In genomic region chr8:80056331-80057070, GRCm38 (mm10) we compare ENCODE assay signal across 9 mouse cellular contexts. TPM values are rescaled to one million over a fixed set of nuclear protein-coding genes. Genes with fewer than 3 reads are reported as not detected.
DNase-seq lines count a peak whose midpoint lies in the region; ATAC-seq and TF ChIP-seq lines count a peak whose summit lies in the region.
"Had no signal": no experiment of that assay in that cellular context is flagged by ENCODE, and none has a peak within 500 bp of the region (broad histone marks: within the 10 kb centered on the region; RNA-seq: fewer than 3 reads in every experiment).

No protein-coding gene starts in this region.

- H3K27me3 ChIP-seq in heart, embryonic 13.5 days (replicated peaks), result peaks cover 66% of the 10 kb centered on the region
- peaks cover 87% of the 10 kb centered on the region for H3K27me3 ChIP-seq in hindbrain, embryonic 13.5 days
- peaks cover 22% of the 10 kb centered on the region for H3K27me3 ChIP-seq in midbrain, embryonic 11.5 days (ENCODE audit: control insufficient read depth, insufficient read depth, low read length)

- WGBS in heart, embryonic 13.5 days, result 13% methylated on average over 13 of the region's 13 CpGs
- 6% methylated on average over 13 of the region's 13 CpGs for WGBS in hindbrain, embryonic 13.5 days
- WGBS in midbrain, embryonic 11.5 days, result 5% methylated on average over 13 of the region's 13 CpGs

- peaks cover 10% of the 10 kb centered on the region for H3K4me1 ChIP-seq in heart, embryonic 13.5 days
- peaks cover 4% of the 10 kb centered on the region in 2 experiments; a peak in 2 of 4 replicates for H3K4me1 ChIP-seq in ES-E14 (ENCODE audit: control insufficient read depth in 2 of 2, insufficient read depth in 2 of 2, low read length in 2 of 2, poor library complexity in 1 of 2)
- peaks cover 33% of the 10 kb centered on the region for H3K4me1 ChIP-seq in hindbrain, embryonic 13.5 days (replicated peaks)
- H3K4me1 ChIP-seq in midbrain, embryonic 11.5 days (ENCODE audit: control insufficient read depth, insufficient read depth, low read length), result peaks cover 26% of the 10 kb centered on the region

- no peaks in the 10 kb centered on the region for H3K36me3 ChIP-seq in heart, embryonic 13.5 days
- no peaks in the 10 kb centered on the region for H3K36me3 ChIP-seq in ES-E14 (ENCODE audit: control insufficient read depth, insufficient read depth, low read length, poor library complexity, severe bottlenecking)
- H3K36me3 ChIP-seq in hindbrain, embryonic 13.5 days, result no peaks in the 10 kb centered on the region
- no peaks in the 10 kb centered on the region for H3K36me3 ChIP-seq in midbrain, embryonic 11.5 days (ENCODE audit: control insufficient read depth, insufficient read depth, low read length)

- in situ Hi-C loops in ES-E14 (cut with MboI; ENCODE audit: low sequenced_read_pairs in 2 of 2, unreplicated experiment in 2 of 2), result no loop called here

- no peak overlapping the region for H3K9ac ChIP-seq in heart, embryonic 13.5 days
- H3K9ac ChIP-seq in ES-E14 (ENCODE audit: insufficient read depth, low read depth, low read length, poor library complexity, severe bottlenecking), result no peak overlapping the region
- no peak overlapping the region for H3K9ac ChIP-seq in hindbrain, embryonic 13.5 days
- peak overlapping the region; percentile 51; the same call in 1 of the 2 replicates for H3K9ac ChIP-seq in midbrain, embryonic 11.5 days (ENCODE audit: low read length)

- peak overlapping the region; percentile 64 for H3K4me3 ChIP-seq in heart, embryonic 13.5 days
- peak overlapping the region; percentile 54 to 76; a peak in 2 of 4 replicates for H3K4me3 ChIP-seq in ES-E14 (ENCODE audit: insufficient read depth in 1 of 2, low read depth in 1 of 2, low read length in 2 of 2, poor library complexity in 1 of 2, severe bottlenecking in 1 of 2)
- peak overlapping the region; percentile 57 for H3K4me3 ChIP-seq in hindbrain, embryonic 13.5 days
- H3K4me3 ChIP-seq in midbrain, embryonic 11.5 days (ENCODE audit: low read depth, low read length), result peak overlapping the region; percentile 51

- ATAC-seq in heart, embryonic 13.5 days (ENCODE audit: extremely low read depth, insufficient number of reproducible peaks, low FRiP score, low TSS enrichment), result no peak
- peak; percentile 4; the same call in 1 of the 2 replicates for ATAC-seq in hindbrain, embryonic 13.5 days (ENCODE audit: low FRiP score)
- 0 out of 2 replicates have a peak, but pooled peaks have one; percentile 2 for ATAC-seq in midbrain, embryonic 11.5 days (ENCODE audit: low FRiP score)

- no peaks in the 10 kb centered on the region for H3K9me3 ChIP-seq in heart, embryonic 13.5 days
- no peaks in the 10 kb centered on the region for H3K9me3 ChIP-seq in ES-E14 (ENCODE audit: control insufficient read depth, insufficient read depth, low read depth, low read length)
- no peaks in the 10 kb centered on the region for H3K9me3 ChIP-seq in hindbrain, embryonic 13.5 days
- no peaks in the 10 kb centered on the region for H3K9me3 ChIP-seq in midbrain, embryonic 11.5 days (ENCODE audit: control insufficient read depth, low read length)

- no peak overlapping the region for H3K27ac ChIP-seq in heart, embryonic 13.5 days (replicated peaks)
- H3K27ac ChIP-seq in ES-E14 (ENCODE audit: insufficient read depth, low read depth, low read length, poor library complexity, severe bottlenecking), result no peak overlapping the region
- no peak overlapping the region for H3K27ac ChIP-seq in hindbrain, embryonic 13.5 days
- H3K27ac ChIP-seq in midbrain, embryonic 11.5 days (ENCODE audit: low read depth, low read length), result no peak overlapping the region

- DNase-seq in heart, postnatal 4 days, result no peak
- DNase-seq in ES-E14 (ENCODE audit: low read depth, low spot score), result no peak
- DNase-seq in midbrain, embryonic 11.5 days (ENCODE audit: low spot score, missing footprints), result peak; percentile 93
- no peak for DNase-seq in cerebellum, postnatal 14 days
- no peak for DNase-seq in frontal cortex, postnatal 25 days (ENCODE audit: low spot score in 2 of 2)
- DNase-seq in urinary bladder, postnatal 4 days (ENCODE audit: low spot score in 2 of 2), result no peak
- DNase-seq: adrenal gland, adult 2 months had no signal

- peak overlapping the region; percentile 96 for H3K4me2 ChIP-seq in heart, embryonic 13.5 days
- H3K4me2 ChIP-seq in hindbrain, embryonic 13.5 days, result peak overlapping the region; percentile 91
- peak overlapping the region; percentile 92 for H3K4me2 ChIP-seq in midbrain, embryonic 11.5 days

TF ChIP-seq in ES-E14, 5 proteins besides CTCF, POLR2A, EP300 and RAD21:
- TF ChIP-seq CHD2 (IDR thresholded peaks at IDR 0.05; ENCODE audit: low read depth, low read length) (no peak), MAFK (IDR thresholded peaks at IDR 0.05; ENCODE audit: insufficient read depth, low read depth, low read length) (no peak), ZC3H11A (IDR thresholded peaks at IDR 0.05; ENCODE audit: borderline replicate concordance, low read depth, low read length) (no peak), ZNF384 (IDR thresholded peaks at IDR 0.05; ENCODE audit: low read depth, low read length) (no peak), HCFC1 (IDR thresholded peaks at IDR 0.05; ENCODE audit: borderline replicate concordance, insufficient read depth, low read length) (no peak)

RNA-seq across cellular contexts. Expression of gene Hhip, which starts 1.3 kb away (rescaled TPM):
- 1.3 and 1.7 TPM in 2 replicates for polyA plus RNA-seq in heart, embryonic 13.5 days (2015; fragmentation: Nextera tagmentation; extraction: Ambion mirVana)
- total RNA-seq in heart, postnatal 4 days (2021), result under 1 TPM; 0.23 to 0.45 TPM
- total RNA-seq in ES-E14 (2012; rRNA removed), result 2.5 and 4.6 TPM in 2 replicates
- 1.9 and 2.4 TPM in 2 replicates for polyA plus RNA-seq in hindbrain, embryonic 13.5 days (2015; fragmentation: Nextera tagmentation; extraction: Ambion mirVana)
- 3.8 and 4.7 TPM in 2 replicates for polyA plus RNA-seq in midbrain, embryonic 11.5 days (2014; fragmentation: Nextera tagmentation; extraction: Ambion mirVana)
